Comparison of ENCODE assay signal across 16 mouse cellular contexts in the genomic region with DNA sequence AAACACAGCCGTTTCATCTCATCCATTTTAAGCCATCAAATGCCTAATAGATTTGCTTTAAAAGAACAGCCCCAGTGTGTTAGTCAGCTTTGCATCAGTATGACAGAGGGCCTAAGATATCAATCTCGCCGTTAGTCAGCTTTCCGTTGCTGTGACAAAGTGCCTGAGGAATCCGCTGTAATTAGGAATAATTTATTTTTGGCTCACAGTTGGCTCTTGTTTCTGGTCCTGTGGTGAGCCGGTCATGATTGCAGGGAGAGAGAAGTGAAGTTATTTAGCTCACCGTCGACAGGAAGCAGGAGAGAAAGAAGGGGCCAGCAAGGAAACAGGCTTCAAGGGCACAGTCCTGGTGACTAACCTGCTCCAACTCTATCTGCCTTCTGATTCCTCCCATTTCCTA. TPM values are rescaled to one million over a fixed set of nuclear protein-coding genes. Genes with fewer than 3 reads are reported as not detected.
"Had no signal": no experiment of that assay in that cellular context is flagged by ENCODE, and none has a peak within 500 bp of the region (broad histone marks: within the 10 kb centered on the region; RNA-seq: fewer than 3 reads in every experiment).

No protein-coding gene starts in this region.

- H3K4me1 ChIP-seq: midbrain, embryonic 12.5 days had no signal

- H3K36me3 ChIP-seq: limb, embryonic 12.5 days; liver, embryonic 13.5 days; lung, embryonic 15.5 days; midbrain, embryonic 12.5 days had no signal

- ATAC-seq: liver, postnatal 0 days had no signal

- H3K9me3 ChIP-seq: limb, embryonic 12.5 days; liver, embryonic 13.5 days; lung, embryonic 15.5 days; midbrain, embryonic 12.5 days had no signal

- H3K27ac ChIP-seq: kidney, postnatal 0 days; limb, embryonic 12.5 days; liver, embryonic 13.5 days; lung, embryonic 15.5 days; macrophage; midbrain, embryonic 12.5 days had no signal

- H3K27me3 ChIP-seq: limb, embryonic 12.5 days; lung, embryonic 15.5 days had no signal

- H3K4me2 ChIP-seq: limb, embryonic 12.5 days; liver, embryonic 13.5 days; lung, embryonic 15.5 days; midbrain, embryonic 12.5 days had no signal

- H3K9ac ChIP-seq: limb, embryonic 12.5 days; liver, embryonic 13.5 days; liver, postnatal 0 days; lung, embryonic 15.5 days; midbrain, embryonic 12.5 days had no signal

- DNase-seq: kidney, postnatal 36 days; layer of hippocampus, adult 9-11 months; liver; liver, embryonic 13.5 days; liver, postnatal 0 days; lung, postnatal 14 days; thymus, adult 18-20 months; thymus, postnatal 14 days had no signal

- H3K4me3 ChIP-seq: limb, embryonic 12.5 days; liver, embryonic 13.5 days; lung, embryonic 15.5 days; midbrain, embryonic 12.5 days had no signal

RNA-seq across cellular contexts. Expression of a gene that starts 10.5 kb away (rescaled TPM):
- total RNA-seq: neutrophil, adult 5-6 weeks had no signal

RNA-seq across cellular contexts. Expression of a gene that starts 23.0 kb away (rescaled TPM):
- total RNA-seq: megakaryocyte-erythroid progenitor cell, adult 5-6 weeks; neutrophil, adult 5-6 weeks had no signal
- polyA plus RNA-seq: kidney, postnatal 0 days; limb, embryonic 12.5 days; liver, embryonic 13.5 days; liver, postnatal 0 days had no signal

RNA-seq across cellular contexts. Expression of a gene that starts 25.5 kb away (rescaled TPM):
- total RNA-seq: megakaryocyte-erythroid progenitor cell, adult 5-6 weeks had no signal

RNA-seq across cellular contexts. Expression of a gene that starts 28.0 kb away (rescaled TPM):
- total RNA-seq: midbrain, postnatal 0 days had no signal
